Mouse (Mus musculus) thymus, adult 2 months (tissue): ENCODE results near the gene Zfp622.

ENCODE experiments used
- CTCF ChIP-seq: fragments of 200-500 bp; IDR thresholded peaks from 2 replicates; pipeline ENCODE4 v1.5.1; 2012; ENCODE audit warnings: mild to moderate bottlenecking, control low read depth, low read length, moderate library complexity, borderline replicate concordance; ENCODE audit not compliant: control insufficient read depth, poor library complexity, insufficient read depth; ENCODE audit errors: extremely low read depth
- POLR2A ChIP-seq: fragments of 200-500 bp; IDR thresholded peaks from 2 replicates; pipeline ENCODE4 v1.6.1; 2012; ENCODE audit warnings: mild to moderate bottlenecking, low read length, control low read depth, moderate library complexity; ENCODE audit not compliant: control insufficient read depth, poor library complexity, insufficient read depth; ENCODE audit errors: extremely low read depth

DNA sequence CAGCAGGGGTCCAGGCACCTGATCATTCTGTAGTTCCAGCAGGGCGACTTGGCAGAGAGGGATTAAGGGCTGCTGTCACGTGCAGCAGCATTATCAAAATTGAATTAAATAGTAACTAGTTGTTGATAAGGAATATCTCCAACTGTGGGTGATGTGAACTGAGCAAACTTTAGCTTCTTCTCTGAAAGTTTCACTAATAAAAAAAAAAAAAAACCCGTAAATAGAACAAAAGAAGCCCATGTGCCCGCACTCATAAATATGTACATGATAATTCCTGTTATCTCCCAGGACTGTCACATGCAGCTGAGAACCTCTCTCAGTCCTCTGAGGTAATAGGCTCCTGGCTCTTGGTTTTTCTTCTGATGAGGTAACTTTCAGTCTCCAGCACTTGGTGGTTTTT, 41.8 kb upstream of the Zfp622 start:
- TF ChIP-seq POLR2A, result no peak
- TF ChIP-seq CTCF, result no peak
